Mouse (Mus musculus) Patski (cell line): ENCODE measurements around the gene Nisch. TPM values are rescaled to one million over a fixed set of nuclear protein-coding genes. Genes with fewer than 3 reads are reported as not detected.

Source experiments
- ATAC-seq: fragments of 100-300 bp; one replicate; pipeline ENCODE4 v1.8.0; 2021
- CTCF ChIA-PET: fragments of 350-600 bp; sonication (Branson Sonifier 250); formaldehyde crosslinking; loops from one replicate; lab custom pipeline; 2022; ENCODE audit warnings: inconsistent platforms; lab: Charles Lee
- POLR2A ChIA-PET: fragments of 350-600 bp; sonication (Branson Sonifier 250); formaldehyde crosslinking; loops from one replicate; lab custom pipeline; 2022; ENCODE audit warnings: antibody characterized with exemption, inconsistent platforms; lab: Charles Lee
- DNase-seq: peaks from one replicate; pipeline ENCODE4 v3.0.0-alpha.2; 2011; ENCODE audit warnings: low read depth, low spot score
- H3K27me3 ChIP-seq: fragments of 371-371 bp; one replicate; pipeline ENCODE4 v1.5.1; 2021
- CTCF ChIP-seq: fragments of 100-300 bp; IDR thresholded peaks from one replicate; pipeline ENCODE4 v1.5.1; 2021
- in situ Hi-C: fragments of 300-500 bp; cut with MboI; formaldehyde crosslinking; loops from 3 replicates; pipeline ENCODE4 v1.11.1; 2018; ENCODE audit warnings: low pct_unique_long_range_greater_than_20kb, mixed read lengths
- polyA plus RNA-seq: library from polyadenylated mRNA; unstranded; gene quantifications from one replicate; pipeline ENCODE4 v1.2.3, GENCODE M21; 2021

Nisch gene
- polyA plus RNA-seq, 1 experiment from 2014 or later, result 564 TPM

- no peak for DNase-seq
- ChIA-PET POLR2A (interaction anchor here (0.6 kb wide), 1 partner anchor 550 kb away, joined by 3 read pairs; no protein-coding TSS in a partner anchor), CTCF (interaction anchor here (1.5 kb wide), 1 partner anchor 12 kb away, joined by 3 read pairs; no protein-coding TSS in a partner anchor)
- no peak for TF ChIP-seq CTCF
- H3K27me3 ChIP-seq, result no peaks in the 10 kb centered on the region
- in situ Hi-C loops, result no loop called here
- no peak for ATAC-seq
Measured at GRCm38 (mm10) chr14:31245946-31246345, 29.2 kb upstream of the Nisch start.

DNA sequence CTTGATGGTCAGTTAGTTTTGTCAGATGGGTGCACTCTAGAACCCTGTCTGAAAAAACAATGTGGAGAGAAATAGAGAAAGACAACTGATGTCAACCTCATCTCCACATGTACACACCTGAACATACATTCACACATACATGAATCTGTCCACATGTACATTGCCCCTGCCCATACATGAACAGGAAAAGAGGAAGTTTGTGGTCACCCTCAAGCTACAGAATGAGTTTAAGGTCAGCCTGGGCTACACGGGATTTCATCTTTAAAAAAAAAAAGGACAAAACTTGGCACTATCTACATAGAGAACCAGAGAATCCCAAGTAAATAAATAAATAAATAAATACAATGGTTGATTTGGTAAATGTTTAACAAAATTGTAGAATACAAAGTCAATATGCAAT is 28.0 kb upstream of the Nisch start:
- TF ChIP-seq CTCF, result no peak
- H3K27me3 ChIP-seq, result no peaks in the 10 kb centered on the region
- CTCF ChIA-PET, result interaction anchor here (1.1 kb wide), 1 partner anchor 10 kb away, joined by 3 read pairs; no protein-coding TSS in a partner anchor
- in situ Hi-C loops, result no loop called here
- ATAC-seq (no peak), DNase-seq (no peak)
- POLR2A ChIA-PET, result no interaction called here

GRCm38 (mm10) chr14:31240528-31240927 is 23.8 kb upstream of the Nisch start:
- ATAC-seq (no peak), DNase-seq (no peak)
- POLR2A ChIA-PET, result interaction anchor here (1.1 to 1.5 kb wide), 2 partner anchors 9 to 10 kb away, joined by 3 to 4 read pairs; partner anchors contain the start of genes Bap1 and Phf7
- TF ChIP-seq CTCF, result no peak
- in situ Hi-C loops, result no loop called here
- CTCF ChIA-PET, result interaction anchor here (1.5 kb wide), 1 partner anchor 10 kb away, joined by 3 read pairs; no protein-coding TSS in a partner anchor
- H3K27me3 ChIP-seq, result no peaks in the 10 kb centered on the region

DNA sequence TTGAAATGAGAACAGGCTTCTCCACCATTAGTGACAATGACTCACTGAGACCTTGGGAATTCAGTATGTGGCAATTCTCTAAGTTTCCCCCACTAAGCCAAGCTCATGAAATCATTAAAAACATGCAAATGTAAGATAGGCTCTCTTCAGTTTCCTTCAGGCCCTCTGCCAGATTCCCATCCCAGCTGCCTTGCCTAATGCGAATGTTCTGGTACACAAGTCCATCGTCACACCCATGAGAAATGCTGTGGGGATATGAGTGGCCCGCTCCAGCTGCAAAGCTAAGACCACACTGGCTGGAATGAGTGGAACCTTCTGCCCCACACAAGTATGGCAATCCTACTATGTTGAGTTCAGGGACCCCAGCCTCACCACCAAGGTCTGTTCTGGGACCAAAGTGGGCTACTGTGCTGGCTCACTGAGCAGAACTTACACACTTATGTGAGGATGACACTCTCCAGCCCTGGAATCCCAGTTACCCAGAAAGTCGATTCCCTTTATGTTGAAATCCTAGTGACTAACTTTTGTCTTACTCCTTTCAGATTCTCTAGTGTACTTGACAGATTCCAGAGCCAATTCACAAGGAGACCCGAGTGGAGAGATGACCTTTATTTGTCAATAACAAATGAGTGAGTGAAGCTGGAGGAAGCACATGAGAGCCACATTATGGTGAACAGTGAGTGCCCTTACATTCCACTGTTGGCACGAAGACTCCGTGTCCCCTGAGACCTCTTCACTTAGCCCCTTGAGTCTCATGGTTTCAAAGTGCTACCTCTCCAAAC is 20.5 kb upstream of the Nisch start:
- DNase-seq (no peak), ATAC-seq (peak; percentile 23)
- no peaks in the 10 kb centered on the region for H3K27me3 ChIP-seq
- in situ Hi-C loops, result no loop called here
- POLR2A ChIA-PET, result interaction anchor here (1.3 kb wide), 1 partner anchor 22 kb away, joined by 5 read pairs; no protein-coding TSS in a partner anchor
- CTCF ChIA-PET, result interaction anchor here (0.9 to 2.1 kb wide), 5 partner anchors 11 to 27 kb away, joined by 3 to 7 read pairs (median 4); partner anchors contain the start of genes Bap1 and Phf7
- no peak for TF ChIP-seq CTCF

GRCm38 (mm10) chr14:31233996-31234591 is 17.3 kb upstream of the Nisch start:
- in situ Hi-C loops, result no loop called here
- no peaks in the 10 kb centered on the region for H3K27me3 ChIP-seq
- ChIA-PET CTCF (interaction anchor here (1.0 to 1.7 kb wide), 6 partner anchors 9 to 24 kb away, joined by 3 to 7 read pairs (median 4); no protein-coding TSS in a partner anchor), POLR2A (no interaction called here)
- ATAC-seq (no peak), DNase-seq (no peak)
- TF ChIP-seq CTCF, result no peak

- in situ Hi-C loops, result no loop called here
- POLR2A ChIA-PET, result interaction anchor here (1.3 kb wide), 1 partner anchor 27 kb away, joined by 4 read pairs; no protein-coding TSS in a partner anchor
- DNase-seq (no peak), ATAC-seq (no peak)
- CTCF ChIA-PET, result interaction anchor here (1.0 to 1.7 kb wide), 5 partner anchors 10 to 23 kb away, joined by 3 to 7 read pairs (median 5); no protein-coding TSS in a partner anchor
- H3K27me3 ChIP-seq, result no peaks in the 10 kb centered on the region
- no peak for TF ChIP-seq CTCF
Measured at GRCm38 (mm10) chr14:31233070-31233995, 16.6 kb upstream of the Nisch start.

GRCm38 (mm10) chr14:31232404-31233069 is 15.8 kb upstream of the Nisch start:
- CTCF ChIA-PET, result interaction anchor here (1.2 to 1.7 kb wide), 3 partner anchors 13 to 19 kb away, joined by 5 to 7 read pairs (median 6); partner anchors contain the start of gene Sema3g
- POLR2A ChIA-PET, result interaction anchor here (1.3 to 3.0 kb wide), 2 partner anchors 19 to 26 kb away, joined by 4 to 13 read pairs; partner anchors contain the start of genes Bap1 and Phf7
- H3K27me3 ChIP-seq, result no peaks in the 10 kb centered on the region
- ATAC-seq (no peak), DNase-seq (no peak)
- no peak for TF ChIP-seq CTCF
- in situ Hi-C loops, result no loop called here

- TF ChIP-seq CTCF, result no peak
- ATAC-seq (no peak), DNase-seq (no peak)
- ChIA-PET CTCF (interaction anchor here (1.1 to 2.2 kb wide), 6 partner anchors 10 to 20 kb away, joined by 3 to 10 read pairs (median 3); no protein-coding TSS in a partner anchor), POLR2A (interaction anchor here (0.9 to 3.0 kb wide), 3 partner anchors 9 to 21 kb away, joined by 3 to 13 read pairs (median 3); partner anchors contain the start of genes Bap1 and Phf7)
- in situ Hi-C loops, result no loop called here
- no peaks in the 10 kb centered on the region for H3K27me3 ChIP-seq
Measured at GRCm38 (mm10) chr14:31230442-31230841, 13.7 kb upstream of the Nisch start.

GRCm38 (mm10) chr14:31228234-31228633 is 11.5 kb upstream of the Nisch start:
- no peaks in the 10 kb centered on the region for H3K27me3 ChIP-seq
- ATAC-seq (no peak), DNase-seq (no peak)
- in situ Hi-C loops, result no loop called here
- no peak for TF ChIP-seq CTCF
- POLR2A ChIA-PET, result no interaction called here
- CTCF ChIA-PET, result interaction anchor here (0.7 to 1.9 kb wide), 2 partner anchors 11 to 21 kb away, joined by 3 to 6 read pairs; partner anchors contain the start of gene Sema3g
